Mouse (Mus musculus): ENCODE results near the gene Mettl9. TPM values are rescaled to one million over a fixed set of nuclear protein-coding genes. Genes with fewer than 3 reads are reported as not detected.

Gene Mettl9
- total RNA-seq, 1 experiment from 2014 or later = 194 TPM

DNA sequence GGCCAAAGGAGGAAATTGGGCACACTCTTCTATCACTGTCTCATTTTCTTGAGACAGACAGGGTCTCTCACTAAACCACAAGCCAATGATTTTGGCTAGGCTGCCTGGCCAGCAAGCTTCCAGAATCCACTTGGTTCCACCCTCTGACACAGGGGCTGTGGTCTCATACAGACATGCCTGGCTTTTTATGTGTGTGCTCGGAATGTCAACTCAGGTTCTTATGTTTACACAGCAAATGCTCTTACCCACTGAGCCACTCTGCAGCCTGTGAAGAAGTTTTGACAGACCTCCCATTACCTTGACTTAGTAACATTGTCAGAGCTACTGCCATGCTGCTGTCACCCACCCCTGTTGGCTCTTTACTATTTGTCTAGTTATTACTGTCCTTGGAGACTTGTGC, 7.7 kb downstream of the Mettl9 start:
- ATAC-seq (ENCODE audit: extremely low read depth, insufficient number of reproducible peaks, low FRiP score, poor library complexity, severe bottlenecking) = no peak

DNA sequence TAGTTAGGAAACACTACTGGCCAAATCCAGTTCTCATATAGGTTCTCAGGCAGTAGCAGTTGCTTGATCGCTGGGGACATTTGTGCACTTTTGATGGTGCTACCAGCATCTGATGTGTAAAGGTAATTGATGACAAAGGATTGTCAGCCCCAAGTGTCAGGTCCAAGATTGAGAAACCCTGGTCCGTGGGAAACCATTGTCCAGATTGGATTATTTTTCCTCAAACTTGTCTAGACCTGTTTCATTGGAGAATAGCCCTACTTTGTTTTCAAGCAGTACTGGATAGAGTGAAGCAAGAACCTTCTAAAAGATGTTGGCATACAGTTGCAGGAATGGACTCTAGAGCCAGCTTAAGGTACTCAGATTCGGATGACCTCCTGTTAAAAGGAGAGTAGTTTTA, 8.8 kb downstream of the Mettl9 start:
- ATAC-seq (ENCODE audit: extremely low read depth, insufficient number of reproducible peaks, low FRiP score, poor library complexity, severe bottlenecking) = no peak

DNA sequence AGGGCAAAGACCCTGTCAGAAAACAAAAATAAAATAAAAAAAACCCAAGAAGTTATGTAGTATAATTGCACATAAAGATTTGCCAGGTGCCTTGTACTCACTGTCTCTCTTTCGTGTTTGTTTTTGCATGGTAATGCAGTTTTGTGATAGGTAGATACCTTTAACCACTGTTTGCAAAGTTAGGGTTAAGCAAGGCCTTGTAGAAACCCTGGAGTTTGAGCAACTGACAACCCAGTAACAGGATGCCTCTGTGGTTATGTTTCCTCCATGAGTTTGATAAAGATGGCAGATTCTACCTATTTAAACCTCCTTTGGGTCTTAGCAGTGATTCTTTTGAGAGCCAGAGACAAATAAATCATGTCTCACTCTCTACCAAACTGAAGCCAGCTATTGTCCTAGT, 9.3 kb downstream of the Mettl9 start:
- ATAC-seq (ENCODE audit: extremely low read depth, insufficient number of reproducible peaks, low FRiP score, poor library complexity, severe bottlenecking) = no peak

DNA sequence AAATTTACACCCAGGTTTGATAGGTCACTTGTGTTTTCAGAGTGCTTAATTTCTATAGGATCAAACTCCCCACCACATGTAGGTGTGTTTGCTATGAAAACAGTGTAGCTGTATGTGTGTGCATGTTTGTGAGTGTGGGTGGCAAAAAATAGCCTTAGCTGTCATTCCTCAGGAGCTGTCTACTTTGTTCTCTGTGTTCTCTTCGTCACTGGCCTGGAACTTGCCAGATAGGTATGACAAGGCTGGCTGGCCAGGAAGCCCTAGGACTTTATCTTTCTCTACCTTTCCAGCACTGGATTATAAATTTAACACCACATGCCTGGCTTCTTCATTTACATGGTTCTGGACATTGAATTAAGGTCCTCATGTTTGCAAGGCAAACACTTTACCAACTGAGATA, 10.0 kb downstream of the Mettl9 start:
- ATAC-seq (ENCODE audit: extremely low read depth, insufficient number of reproducible peaks, low FRiP score, poor library complexity, severe bottlenecking) = no peak

DNA sequence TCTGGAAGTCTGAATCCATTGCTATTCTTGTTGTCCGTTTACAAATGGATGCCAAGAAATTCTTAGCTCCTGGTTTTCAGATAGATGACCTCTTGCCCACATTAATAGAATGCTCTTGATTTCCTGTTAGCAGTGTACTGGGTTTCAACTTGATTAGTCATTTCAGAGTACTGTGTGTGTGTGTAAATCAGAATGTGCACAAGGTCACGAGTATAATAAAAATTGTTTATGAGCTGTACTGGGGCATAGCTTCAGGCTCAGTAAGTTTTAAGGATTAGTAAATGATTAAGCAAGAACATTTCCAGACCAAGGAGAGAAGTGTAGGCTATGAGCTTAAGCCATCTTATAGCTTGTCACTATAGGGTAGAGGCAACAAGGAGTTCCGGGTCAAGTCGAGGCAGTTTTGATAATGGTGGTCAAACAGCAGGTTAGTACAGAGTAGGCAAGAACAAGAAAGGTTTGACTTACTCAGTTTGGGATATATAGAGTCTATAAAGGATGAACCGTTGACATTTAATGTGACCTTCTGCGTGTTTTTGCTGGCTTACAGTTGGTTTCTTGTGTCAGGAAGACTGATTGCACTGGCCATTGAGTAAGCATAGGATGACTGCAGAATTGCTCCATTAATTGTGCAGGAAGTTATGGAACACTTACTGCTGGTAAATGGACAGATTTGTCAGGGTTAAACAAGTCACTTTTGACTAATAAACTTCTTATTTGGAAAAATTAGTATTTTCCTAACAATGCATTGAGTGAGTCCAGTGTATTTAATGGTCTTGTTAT, 11.6 kb downstream of the Mettl9 start:
- ATAC-seq (ENCODE audit: extremely low read depth, insufficient number of reproducible peaks, low FRiP score, poor library complexity, severe bottlenecking) = no peak

DNA sequence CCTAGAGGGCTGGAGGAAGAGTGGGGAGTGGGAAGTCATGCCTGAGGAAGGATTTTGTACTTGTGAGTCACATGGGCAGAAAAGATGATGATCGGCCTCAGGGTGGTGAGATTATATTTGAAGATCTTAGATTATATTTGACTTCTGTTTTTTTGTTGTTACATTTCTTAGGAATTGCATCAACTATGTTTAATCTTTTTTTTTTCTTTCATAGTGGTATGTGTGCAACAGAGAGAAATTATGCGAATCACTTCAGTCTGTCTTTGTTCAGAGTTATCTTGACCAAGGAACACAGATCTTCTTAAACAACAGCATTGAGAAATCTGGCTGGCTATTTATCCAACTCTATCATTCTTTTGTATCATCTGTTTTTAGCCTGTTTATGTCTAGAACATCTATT, 13.4 kb downstream of the Mettl9 start:
- ATAC-seq (ENCODE audit: extremely low read depth, insufficient number of reproducible peaks, low FRiP score, poor library complexity, severe bottlenecking) = no peak

DNA sequence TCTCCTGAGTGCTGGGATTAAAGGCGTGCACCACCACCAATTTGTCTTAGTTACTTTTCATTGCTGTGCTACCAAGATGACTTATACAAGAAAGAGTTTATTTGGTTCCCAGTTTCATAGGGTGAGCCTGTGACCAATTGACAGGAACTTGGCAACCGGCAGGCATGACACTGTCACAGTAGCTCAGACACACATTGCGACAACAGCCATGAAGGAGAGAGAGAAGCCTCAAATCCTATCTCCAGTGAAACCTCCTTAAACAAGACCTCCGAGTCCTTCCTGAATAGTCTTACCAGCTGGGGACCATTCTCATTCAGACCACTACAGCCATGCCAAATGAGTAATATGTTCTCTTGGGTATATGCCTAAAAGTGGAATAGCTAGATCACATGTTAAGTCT, 18.8 kb downstream of the Mettl9 start:
- no peak for ATAC-seq (ENCODE audit: extremely low read depth, insufficient number of reproducible peaks, low FRiP score, poor library complexity, severe bottlenecking)

DNA sequence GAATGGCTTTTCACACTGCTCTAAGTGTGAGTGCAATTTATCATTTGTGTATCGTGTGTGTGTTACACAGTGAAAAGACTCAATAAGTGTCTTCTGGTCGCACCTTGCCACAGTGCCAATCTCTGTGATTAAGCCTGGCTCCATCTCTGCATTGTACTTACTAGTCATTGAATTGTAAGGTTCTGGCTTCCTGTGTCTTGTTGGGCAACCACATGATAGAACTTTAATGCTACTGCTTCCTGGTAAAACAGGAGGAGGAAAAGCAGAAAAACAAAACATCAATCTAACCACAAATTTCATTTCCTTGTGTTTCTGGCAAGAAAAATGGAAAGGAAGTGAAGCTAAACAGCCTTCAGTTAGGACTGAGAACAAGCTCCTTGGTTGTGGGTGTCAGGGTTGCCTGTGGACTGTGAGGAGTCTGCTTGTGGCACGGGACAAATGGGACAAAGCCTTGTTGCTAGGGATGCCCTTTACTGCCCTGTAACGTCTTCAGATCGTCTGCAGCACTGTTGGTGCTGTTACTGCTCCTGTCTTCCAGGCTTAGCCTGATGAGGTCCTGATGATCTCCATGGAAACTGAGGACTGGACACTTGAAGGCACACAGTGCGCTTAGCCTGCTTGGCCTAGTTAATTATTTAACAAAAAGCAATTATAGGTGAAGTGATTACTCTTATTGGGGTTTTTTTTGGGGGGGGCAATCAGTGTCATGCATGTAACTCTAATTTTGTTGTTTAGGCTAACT, 25.4 kb downstream of the Mettl9 start:
- no peak for ATAC-seq (ENCODE audit: extremely low read depth, insufficient number of reproducible peaks, low FRiP score, poor library complexity, severe bottlenecking)

DNA sequence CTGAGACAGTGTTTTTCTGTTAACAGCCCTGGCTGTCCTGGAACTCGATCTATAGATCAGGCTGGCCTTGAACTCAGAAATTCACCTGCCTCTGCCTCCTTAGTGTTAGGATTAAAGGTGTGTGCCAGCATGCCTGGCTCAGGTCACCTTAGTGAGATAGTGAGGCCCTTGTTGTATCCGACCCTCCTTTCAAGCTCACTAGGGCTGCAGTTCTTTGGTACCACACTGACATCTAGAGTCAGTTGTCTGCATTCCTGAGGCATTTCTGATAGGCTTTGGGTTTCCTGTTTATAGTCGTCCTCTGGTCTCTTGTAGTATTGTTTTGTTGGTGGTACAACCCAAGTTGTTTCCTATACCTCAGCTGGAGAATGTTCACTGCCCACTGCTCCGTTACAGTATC, 30.1 kb downstream of the Mettl9 start:
- ATAC-seq (ENCODE audit: extremely low read depth, insufficient number of reproducible peaks, low FRiP score, poor library complexity, severe bottlenecking) = 0 out of 2 replicates have a peak, but pooled peaks have one; percentile 19

DNA sequence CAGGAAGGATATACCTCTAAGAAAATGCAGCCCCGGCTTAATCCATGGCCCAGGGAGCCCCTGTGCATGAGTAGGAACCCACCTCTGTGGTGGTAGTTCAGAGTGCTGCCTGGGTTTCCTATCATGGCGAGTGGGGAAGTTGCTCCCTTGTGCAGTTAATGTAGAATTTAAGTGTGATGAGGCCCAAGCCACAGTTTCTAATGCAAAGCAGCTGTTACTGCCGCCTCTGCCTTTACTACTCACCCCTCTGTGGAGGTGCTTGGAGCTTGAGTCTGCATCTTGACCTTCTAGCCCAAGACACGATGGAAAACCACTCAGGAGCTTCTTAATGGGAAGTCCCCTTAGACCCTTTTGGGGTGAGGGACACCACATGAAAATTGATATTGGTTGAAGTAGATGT, 37.0 kb downstream of the Mettl9 start:
- ATAC-seq (ENCODE audit: extremely low read depth, insufficient number of reproducible peaks, low FRiP score, poor library complexity, severe bottlenecking) = no peak

DNA sequence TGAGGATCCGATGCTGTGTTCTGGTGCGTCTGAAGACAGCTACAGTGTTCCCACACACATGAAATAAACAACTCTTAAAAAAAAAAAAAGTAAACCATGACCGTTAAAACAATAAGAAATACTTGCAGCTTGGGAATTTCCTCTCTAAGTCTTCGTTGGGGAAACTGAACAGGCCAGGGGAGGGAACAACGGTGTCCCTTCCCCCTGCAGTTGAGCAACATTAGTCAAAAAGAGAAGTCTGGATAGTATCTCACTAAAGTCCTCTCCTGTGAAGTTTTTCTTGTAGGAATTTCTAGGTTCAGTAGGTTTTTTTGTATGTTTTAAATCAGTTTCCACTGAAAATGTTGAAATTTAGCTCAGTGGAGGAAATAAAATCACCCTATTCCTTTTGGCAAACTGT, 38.3 kb downstream of the Mettl9 start:
- ATAC-seq (ENCODE audit: extremely low read depth, insufficient number of reproducible peaks, low FRiP score, poor library complexity, severe bottlenecking) = no peak

DNA sequence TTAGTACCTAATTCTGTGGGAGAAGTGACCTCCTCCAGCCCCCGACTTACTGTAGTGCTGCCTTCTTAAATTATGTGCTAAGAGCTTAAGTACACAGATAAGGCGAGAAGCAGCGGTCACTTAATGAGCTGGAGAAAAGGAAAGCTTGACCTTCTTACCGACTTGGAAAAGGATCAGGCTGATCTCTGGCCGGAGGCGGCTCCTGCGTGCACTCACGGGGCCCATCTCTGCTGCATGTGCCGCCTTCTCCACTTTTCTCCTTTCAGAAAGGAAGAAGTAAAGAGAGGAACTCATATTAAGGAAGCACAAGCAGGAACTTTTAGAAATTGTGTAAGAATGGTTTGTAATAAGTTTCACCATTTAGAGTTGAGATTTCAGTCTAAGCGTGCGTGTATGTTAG, 40.0 kb downstream of the Mettl9 start, which contains the start of gene Igsf6:
Gene Igsf6, minus strand, starts transcription at position 292 of the 400 bp plus-strand sequence.
- ATAC-seq (ENCODE audit: extremely low read depth, insufficient number of reproducible peaks, low FRiP score, poor library complexity, severe bottlenecking) = peak; percentile 72

DNA sequence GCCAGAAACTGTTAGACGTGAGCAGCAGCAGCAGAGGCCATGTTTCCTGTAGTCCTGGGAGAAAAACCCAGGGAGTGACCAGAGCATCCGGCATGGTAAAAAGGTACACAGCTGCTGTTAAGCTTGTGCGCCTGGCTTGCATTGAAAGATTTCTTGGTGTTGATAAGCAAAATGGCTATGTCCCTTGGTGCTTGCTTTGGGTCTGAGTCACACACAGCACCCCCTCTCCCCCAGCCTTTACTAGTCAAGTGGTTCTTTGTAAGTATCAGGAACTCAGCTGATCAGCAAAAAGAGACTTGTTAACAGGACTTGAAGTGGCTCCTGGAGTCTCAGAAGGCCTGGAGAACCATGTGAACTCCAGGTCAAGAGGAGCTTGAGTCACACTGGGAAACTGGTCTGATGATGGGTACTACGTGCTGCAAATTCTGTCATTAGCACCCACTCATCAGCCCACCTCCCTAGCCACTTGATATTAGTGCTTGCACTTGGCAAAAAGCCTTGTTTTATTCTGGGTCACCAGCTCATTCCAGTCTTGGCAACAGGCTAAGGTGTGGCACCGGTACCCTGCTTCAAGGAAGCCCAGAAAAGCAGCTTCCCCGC, 40.7 kb downstream of the Mettl9 start:
- ATAC-seq (ENCODE audit: extremely low read depth, insufficient number of reproducible peaks, low FRiP score, poor library complexity, severe bottlenecking) = no peak

DNA sequence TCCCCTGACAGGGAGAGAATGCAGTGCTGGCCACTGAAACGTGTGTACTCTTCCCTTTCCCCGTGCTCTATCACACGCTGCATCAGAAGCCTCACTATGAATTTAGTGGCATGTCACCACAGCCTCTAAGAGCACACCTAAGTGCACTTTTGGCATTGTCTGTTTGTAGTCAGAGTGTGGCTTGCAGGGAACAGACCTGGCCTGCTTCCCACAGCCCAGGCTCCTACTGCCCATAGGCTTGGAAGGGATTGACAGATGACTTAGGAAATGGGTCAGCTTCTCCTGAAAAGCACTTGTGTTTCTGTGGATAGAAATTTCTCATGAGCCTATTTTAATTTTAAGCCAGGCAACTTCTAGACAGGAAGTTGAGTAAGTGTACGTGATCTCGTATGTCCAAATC, 41.2 kb downstream of the Mettl9 start:
- no peak for ATAC-seq (ENCODE audit: extremely low read depth, insufficient number of reproducible peaks, low FRiP score, poor library complexity, severe bottlenecking)

DNA sequence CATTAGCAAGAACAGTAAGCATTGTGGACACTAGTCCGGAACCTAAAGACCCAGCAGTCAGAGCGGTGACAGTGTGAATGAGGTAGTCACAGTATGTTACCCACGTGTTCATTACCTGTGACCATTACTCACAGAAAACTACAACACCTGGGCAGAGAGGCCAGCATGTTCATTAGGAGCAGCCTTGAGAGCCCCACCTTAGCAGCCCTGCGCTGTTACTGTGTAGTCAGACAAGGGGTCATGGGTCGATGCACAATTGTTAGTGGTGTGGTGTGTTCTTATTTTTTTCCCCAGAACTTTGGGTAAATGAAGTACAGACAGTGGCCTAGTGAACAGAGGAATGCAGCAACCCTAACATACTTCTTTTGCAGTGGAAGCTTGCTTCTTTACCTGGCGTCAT, 43.1 kb downstream of the Mettl9 start:
- ATAC-seq (ENCODE audit: extremely low read depth, insufficient number of reproducible peaks, low FRiP score, poor library complexity, severe bottlenecking) = no peak

DNA sequence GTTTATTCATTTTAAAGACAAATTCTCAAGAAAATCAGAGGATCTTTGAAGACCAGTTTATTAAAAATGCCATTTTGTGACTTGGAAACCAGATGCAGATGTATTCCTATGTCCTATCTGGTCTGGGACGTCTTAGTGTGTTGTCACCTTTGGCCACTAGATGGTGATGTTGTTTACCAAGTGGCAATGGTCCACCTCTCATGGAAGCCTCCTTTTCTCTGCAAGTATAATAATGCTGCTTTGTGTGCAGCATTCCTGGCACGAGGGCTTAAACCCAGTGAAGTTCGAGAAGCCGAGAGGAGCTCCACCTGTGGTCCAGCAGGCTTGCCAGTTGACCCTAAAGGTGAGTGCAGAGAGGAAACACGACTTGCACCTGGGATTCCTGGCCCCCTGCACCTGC, 43.6 kb downstream of the Mettl9 start:
- ATAC-seq (ENCODE audit: extremely low read depth, insufficient number of reproducible peaks, low FRiP score, poor library complexity, severe bottlenecking) = peak; percentile 74

DNA sequence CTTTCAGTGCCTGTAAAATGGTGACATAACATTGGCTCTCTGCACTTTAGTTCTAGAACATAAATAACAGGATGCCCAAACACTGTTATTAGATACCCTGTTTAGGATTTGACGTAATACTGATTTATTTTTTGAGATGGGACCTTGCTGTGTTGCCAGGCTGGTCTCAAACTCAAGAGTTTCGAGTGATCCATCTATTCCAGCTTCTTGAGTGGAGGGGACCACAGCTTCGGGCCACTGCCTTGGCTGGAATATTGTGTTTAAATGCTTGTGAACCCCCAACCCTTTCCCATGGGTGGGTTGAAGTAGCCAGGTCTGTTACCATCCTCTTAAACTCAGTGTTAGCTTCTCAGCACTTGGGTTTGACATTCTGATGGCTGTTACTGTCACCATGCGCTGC, 47.1 kb downstream of the Mettl9 start, which contains the start of gene Otoa:
Gene Otoa, plus strand, starts transcription at position 301 of the 400 bp plus-strand sequence.
- no peak for ATAC-seq (ENCODE audit: extremely low read depth, insufficient number of reproducible peaks, low FRiP score, poor library complexity, severe bottlenecking)

DNA sequence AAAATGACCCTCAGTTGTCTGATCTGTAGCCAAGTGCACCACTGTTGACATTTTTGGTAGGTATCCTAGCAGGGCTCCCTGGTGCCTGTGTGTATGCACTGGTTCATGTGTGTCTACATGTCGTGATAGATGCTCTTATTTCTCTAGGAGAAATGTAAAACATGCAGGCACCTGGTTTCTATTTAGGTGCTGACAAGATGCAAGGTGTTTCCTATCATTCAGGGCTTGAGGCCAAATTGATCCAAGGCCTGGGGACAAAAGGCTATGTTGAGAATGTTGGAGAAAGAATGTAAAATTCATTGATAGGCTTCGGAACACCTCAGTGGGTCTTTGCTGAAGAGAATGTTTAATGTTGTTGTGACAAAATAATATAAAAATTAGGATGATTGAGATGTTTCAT, 47.6 kb downstream of the Mettl9 start:
- ATAC-seq (ENCODE audit: extremely low read depth, insufficient number of reproducible peaks, low FRiP score, poor library complexity, severe bottlenecking) = no peak

DNA sequence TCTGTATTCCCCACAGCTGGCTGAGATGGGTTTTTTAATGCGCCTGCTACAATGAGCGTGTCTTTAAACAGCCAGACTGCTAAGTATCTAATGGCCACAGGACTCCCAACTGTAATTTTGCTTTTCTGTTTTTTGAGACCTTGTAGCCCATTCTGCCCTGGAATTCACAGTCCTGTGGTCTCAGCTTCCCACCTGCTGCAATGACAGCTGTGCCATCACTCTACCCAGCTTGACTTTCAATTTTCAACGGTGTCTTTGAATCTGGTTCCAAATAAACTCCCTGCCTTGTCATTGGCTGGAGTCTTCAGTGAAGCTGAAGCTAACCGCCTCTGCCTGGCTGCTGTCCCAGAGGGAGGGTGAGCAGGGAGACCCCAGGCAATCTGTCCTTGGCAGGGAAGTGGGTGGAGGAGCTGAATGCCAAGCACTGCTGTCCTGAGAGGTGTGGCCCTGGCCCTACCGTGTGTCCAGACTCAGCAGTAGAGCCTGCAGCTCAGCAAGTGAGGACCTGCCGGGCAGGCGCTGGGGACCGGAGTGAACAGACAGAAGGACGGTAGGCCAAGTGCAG, 48.8 kb downstream of the Mettl9 start:
- ATAC-seq (ENCODE audit: extremely low read depth, insufficient number of reproducible peaks, low FRiP score, poor library complexity, severe bottlenecking) = no peak
